Mouse (Mus musculus) brown adipose tissue, adult 24 weeks (tissue): ENCODE measurements at regions not wholly inside any gene's neighbourhood (a gene's known extent, or its start where the extent isn't known, plus 50 kb on each side); places are given as distances from the start of the nearest gene placed in this dataset.

ENCODE experiments used
- H3K27ac ChIP-seq: fragments of 200-500 bp; replicated peaks from 2 replicates; pipeline ENCODE4 v1.5.1; 2012; ENCODE audit warnings: low read depth, mild to moderate bottlenecking, low read length
- H3K4me1 ChIP-seq: fragments of 200-500 bp; 2 replicates; pipeline ENCODE4 v1.6.1; 2012; ENCODE audit warnings: low read length, mixed read lengths; ENCODE audit not compliant: control insufficient read depth, insufficient read depth, insufficient read length
- H3K4me3 ChIP-seq: fragments of 200-500 bp; 2 replicates; pipeline ENCODE4 v1.5.1; 2012; ENCODE audit warnings: low read depth, mild to moderate bottlenecking, low read length, moderate library complexity; ENCODE audit not compliant: insufficient read depth

GRCm38 (mm10) chr13:107100852-107101325, 79.0 kb upstream of the Kif2a start:
- H3K27ac ChIP-seq: no peak overlapping the region
- no peak overlapping the region for H3K4me3 ChIP-seq
- 0 out of 2 replicates have a peak, but pooled peaks cover 3% of the 10 kb centered on the region for H3K4me1 ChIP-seq

DNA sequence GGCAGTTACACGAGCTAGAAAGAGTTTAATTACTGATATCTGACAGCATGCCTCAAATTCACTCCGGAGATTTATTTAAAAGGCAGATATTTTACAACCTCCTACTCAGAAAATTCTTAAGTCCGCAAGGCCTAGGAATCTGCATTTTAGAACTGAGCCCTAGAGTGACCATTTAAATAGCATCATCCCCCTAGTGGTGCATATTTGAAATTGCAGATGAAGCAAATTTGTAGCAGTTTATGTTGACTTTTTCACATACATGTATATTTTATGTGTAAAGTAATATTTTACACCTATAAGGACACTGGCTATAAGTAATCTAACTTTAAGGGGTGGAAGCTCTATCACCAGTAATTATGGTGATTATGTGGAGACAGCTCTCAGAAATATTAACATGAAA, 78.2 kb upstream of the Kif2a start:
- Histone ChIP-seq H3K4me3 (no peak overlapping the region), H3K4me1 (peaks cover 4% of the 10 kb centered on the region; the same call in 1 of the 2 replicates), H3K27ac (no peak overlapping the region)

GRCm38 (mm10) chr13:107097005-107097404, 75.1 kb upstream of the Kif2a start:
- H3K4me1 ChIP-seq: peaks cover 6% of the 10 kb centered on the region; the same call in 1 of the 2 replicates
- H3K4me3 ChIP-seq: no peak overlapping the region
- no peak overlapping the region for H3K27ac ChIP-seq

GRCm38 (mm10) chr13:107094976-107095716, 73.2 kb upstream of the Kif2a start:
- Histone ChIP-seq H3K4me1 (peaks cover 3% of the 10 kb centered on the region; the same call in 1 of the 2 replicates), H3K27ac (no peak overlapping the region), H3K4me3 (peak overlapping the region; percentile 19; the same call in 1 of the 2 replicates)

DNA sequence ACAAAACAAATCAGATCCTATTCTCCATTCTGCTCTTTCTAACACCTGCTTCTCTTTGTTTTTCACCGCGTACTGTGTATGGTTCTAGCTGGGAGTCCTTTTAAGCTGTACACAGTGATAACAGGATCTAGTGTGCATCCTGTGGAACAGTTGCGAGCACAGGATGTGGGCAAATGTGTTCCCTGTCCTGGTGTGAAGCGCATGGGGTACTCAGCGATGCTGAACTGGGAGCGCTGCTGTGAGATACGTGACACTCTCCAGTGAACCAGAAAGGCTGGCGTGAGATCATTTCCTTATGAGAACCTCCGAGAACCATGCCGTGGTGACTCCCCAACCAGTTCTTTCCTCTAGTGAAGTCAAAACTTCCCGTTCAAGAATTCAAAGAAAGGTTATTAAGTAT, 72.6 kb upstream of the Kif2a start:
- peak overlapping the region; percentile 19; the same call in 1 of the 2 replicates for H3K4me3 ChIP-seq
- no peak overlapping the region for H3K27ac ChIP-seq

DNA sequence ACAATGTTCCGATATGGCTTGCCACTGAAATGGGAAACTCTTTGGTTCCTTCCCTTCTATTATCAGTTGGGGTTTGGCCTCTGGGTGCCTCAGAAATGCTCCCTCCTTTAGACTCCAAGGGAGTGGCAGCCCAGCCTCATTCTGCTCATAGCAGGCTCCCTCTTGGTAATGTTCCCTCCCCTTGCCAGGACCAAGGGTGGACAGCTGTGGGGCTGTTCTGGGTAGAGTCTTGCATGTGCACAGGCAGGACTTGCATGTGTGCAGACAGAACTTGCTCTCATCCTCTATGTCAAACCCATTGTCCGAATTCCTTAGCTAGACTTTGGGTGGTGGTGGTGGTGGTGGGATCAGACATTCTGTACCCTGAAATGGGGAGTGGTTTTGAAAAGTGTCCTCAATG, 71.8 kb upstream of the Kif2a start:
- Histone ChIP-seq H3K4me3 (no peak overlapping the region), H3K27ac (no peak overlapping the region), H3K4me1 (peaks cover 3% of the 10 kb centered on the region; the same call in 1 of the 2 replicates)

More for the DNA sequence above, 72.6 kb upstream of the Kif2a start:
- peaks cover 3% of the 10 kb centered on the region; the same call in 1 of the 2 replicates for H3K4me1 ChIP-seq

DNA sequence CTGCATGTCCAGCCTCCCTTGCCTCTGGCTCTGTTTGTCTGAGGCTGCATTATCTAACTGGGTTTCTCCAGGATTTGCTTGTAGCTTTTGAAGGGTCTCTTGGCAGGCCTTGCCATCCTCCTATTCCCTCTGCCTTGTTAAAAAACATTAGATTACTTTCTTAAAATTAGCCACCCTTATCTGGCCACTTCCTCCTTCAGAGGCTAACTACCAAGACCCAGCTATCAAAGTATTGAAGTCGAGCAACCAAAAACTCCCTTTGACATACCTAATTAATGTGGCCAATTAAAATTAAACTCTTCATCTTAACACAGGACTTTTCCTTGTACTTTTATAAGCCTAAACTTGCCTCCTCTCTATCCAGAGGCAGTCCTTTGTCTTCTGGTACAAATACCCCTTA, 66.3 kb upstream of the Kif2a start:
- no peak overlapping the region for H3K4me3 ChIP-seq
- H3K27ac ChIP-seq: no peak overlapping the region
- H3K4me1 ChIP-seq: no peaks in the 10 kb centered on the region

DNA sequence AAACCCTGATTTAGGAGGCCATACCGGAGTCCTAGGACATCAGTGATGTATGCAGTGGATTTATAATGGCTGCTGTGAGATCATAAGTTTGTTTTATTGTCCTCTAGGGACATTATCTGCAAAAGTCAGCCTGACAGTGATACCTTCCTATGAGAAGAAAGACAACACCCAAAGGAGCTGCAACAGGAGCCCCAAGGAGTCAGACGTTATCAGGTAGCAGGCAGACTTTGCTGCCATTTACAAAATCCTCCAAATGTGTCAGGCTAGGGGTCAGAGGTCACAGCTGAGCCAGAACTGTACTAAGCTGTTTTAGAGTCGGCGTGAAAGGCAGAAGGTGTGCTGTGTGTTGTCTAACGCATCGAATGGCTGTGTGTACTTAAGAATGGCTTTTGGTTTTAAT, 65.4 kb upstream of the Kif2a start:
- Histone ChIP-seq H3K4me1 (no peaks in the 10 kb centered on the region), H3K4me3 (no peak overlapping the region)

GRCm38 (mm10) chr13:107078085-107078484, 56.2 kb upstream of the Kif2a start:
- Histone ChIP-seq H3K4me1 (no peaks in the 10 kb centered on the region), H3K4me3 (no peak overlapping the region), H3K27ac (no peak overlapping the region)

More for the DNA sequence above, 65.4 kb upstream of the Kif2a start:
- no peak overlapping the region for H3K27ac ChIP-seq

- Histone ChIP-seq H3K27ac (no peak overlapping the region), H3K4me1 (no peaks in the 10 kb centered on the region), H3K4me3 (no peak overlapping the region)
Observed at GRCm38 (mm10) chr13:107074917-107075316, 53.0 kb upstream of the Kif2a start.

DNA sequence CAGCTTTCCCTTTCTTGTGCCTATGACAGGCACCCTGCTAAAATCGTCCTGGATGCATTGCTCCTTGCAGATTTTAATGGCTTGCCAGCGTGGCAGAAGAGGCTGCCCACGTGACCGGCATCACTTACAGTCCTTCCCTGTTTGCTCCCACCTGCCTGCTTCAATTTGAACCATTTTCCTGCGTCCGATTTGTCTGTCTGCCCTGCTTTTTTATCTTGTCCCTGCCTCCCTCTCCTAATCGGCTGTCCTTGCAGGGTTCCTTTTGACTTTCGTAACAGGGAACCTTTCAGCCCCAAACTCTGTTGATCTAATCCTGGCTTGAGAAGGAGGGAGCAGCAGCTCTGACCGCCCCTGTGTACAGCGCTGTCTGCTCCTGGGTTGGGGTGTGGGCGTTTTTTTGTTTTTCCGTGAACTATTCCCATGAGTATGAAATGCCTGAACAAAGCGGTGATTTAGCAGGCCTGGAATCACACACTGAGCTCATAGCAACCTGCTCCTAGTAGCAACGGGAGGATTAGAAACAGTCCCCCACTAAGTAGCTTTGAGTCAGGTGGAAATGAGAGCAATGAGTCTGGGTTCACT, 51.2 kb upstream of the Kif2a start:
- Histone ChIP-seq H3K27ac (no peak overlapping the region), H3K4me3 (no peak overlapping the region)

GRCm38 (mm10) chr13:107072345-107073038, 50.6 kb upstream of the Kif2a start:
- H3K4me1 ChIP-seq: no peaks in the 10 kb centered on the region
- H3K4me3 ChIP-seq: no peak overlapping the region
- no peak overlapping the region for H3K27ac ChIP-seq

More for the DNA sequence above, 51.2 kb upstream of the Kif2a start:
- no peaks in the 10 kb centered on the region for H3K4me1 ChIP-seq
